Mouse (Mus musculus) intestine, embryonic 14.5 days (tissue): ENCODE data around the gene Washc2. TPM values are rescaled to one million over a fixed set of nuclear protein-coding genes. Genes with fewer than 3 reads are reported as not detected.

Source experiments
- ATAC-seq: fragments of 200-750 bp; cut with Nextera tagmentation; replicated peaks from 2 replicates; pipeline ENCODE4 v1.8.0; 2017; ENCODE audit warnings: low read depth, moderate number of reproducible peaks, moderate TSS enrichment, moderate library complexity; ENCODE audit not compliant: low FRiP score, low TSS enrichment
- DNase-seq: peaks from one replicate; pipeline ENCODE4 v3.0.0-alpha.2; 2018; ENCODE audit warnings: low spot score
- H3K27ac ChIP-seq: fragments of 300-500 bp; sonication (generic); 2 replicates; pipeline ENCODE4 v1.5.1; 2014; ENCODE audit warnings: low read depth, mild to moderate bottlenecking, control low read depth
- H3K27me3 ChIP-seq: fragments of 300-500 bp; sonication (generic); replicated peaks from 2 replicates; pipeline ENCODE4 v1.6.1; 2014; ENCODE audit warnings: low read length, control low read depth; ENCODE audit not compliant: control insufficient read depth, insufficient read depth
- H3K36me3 ChIP-seq: fragments of 300-500 bp; sonication (generic); 2 replicates; pipeline ENCODE4 v1.6.1; 2014; ENCODE audit warnings: low read length, control low read depth; ENCODE audit not compliant: control insufficient read depth, insufficient read depth
- H3K4me1 ChIP-seq: fragments of 300-500 bp; sonication (generic); replicated peaks from 2 replicates; pipeline ENCODE4 v1.6.1; 2014; ENCODE audit warnings: low read length, control low read depth, mixed read lengths; ENCODE audit not compliant: control insufficient read depth, insufficient read depth
- H3K4me2 ChIP-seq: fragments of 300-500 bp; sonication (generic); 2 replicates; pipeline ENCODE4 v1.6.1; 2014; ENCODE audit warnings: low read length
- H3K4me3 ChIP-seq: fragments of 300-500 bp; sonication (generic); 2 replicates; pipeline ENCODE4 v1.5.1; 2014; ENCODE audit warnings: low read depth, low read length, control low read depth, mixed read lengths
- H3K9ac ChIP-seq: fragments of 300-500 bp; sonication (generic); 2 replicates; pipeline ENCODE4 v1.6.1; 2014; ENCODE audit warnings: mild to moderate bottlenecking, low read length
- H3K9me3 ChIP-seq: fragments of 300-500 bp; sonication (generic); 2 replicates; pipeline ENCODE4 v1.6.1; 2016; ENCODE audit warnings: low read length, control low read depth; ENCODE audit not compliant: control insufficient read depth
- WGBS: fragments of 180-500 bp; shearing (Covaris S2); extraction: QIAGEN DNeasy Blood & Tissue Kit; methylation state at CpG from one replicate; pipeline ENCODE4 v1.1.7; 2014; 5-methylcytosine and 5-hydroxymethylcytosine counted together
- polyA plus RNA-seq: library from polyadenylated mRNA; unstranded; fragments of >200 nt; fragmentation: Nextera tagmentation; extraction: Ambion mirVana; gene quantifications from 2 replicates; pipeline ENCODE4 v1.2.1, GENCODE M21; 2014

Washc2 gene
- polyA plus RNA-seq, 1 experiment from 2014 or later = 44.1 TPM

- no peak overlapping the region for H3K4me2 ChIP-seq
- H3K9me3 ChIP-seq = no peaks in the 10 kb centered on the region
- H3K4me1 ChIP-seq = no peaks in the 10 kb centered on the region
- H3K27ac ChIP-seq = no peak overlapping the region
- DNase-seq (no peak), ATAC-seq (no peak)
- H3K9ac ChIP-seq = no peak overlapping the region
- no peak overlapping the region for H3K4me3 ChIP-seq
- WGBS = 89% methylated on average over 5 of the region's 5 CpGs
- no peaks in the 10 kb centered on the region for H3K27me3 ChIP-seq
- H3K36me3 ChIP-seq = peaks cover 71% of the 10 kb centered on the region
Observed at GRCm38 (mm10) chr6:116235336-116235735, 27.5 kb downstream of the Washc2 start.

GRCm38 (mm10) chr6:116238083-116238482 lies 30.2 kb downstream of the Washc2 start:
- DNase-seq (no peak), ATAC-seq (no peak)
- Histone ChIP-seq H3K27me3 (no peaks in the 10 kb centered on the region), H3K9ac (no peak overlapping the region), H3K4me1 (no peaks in the 10 kb centered on the region), H3K9me3 (no peaks in the 10 kb centered on the region), H3K36me3 (peaks cover 66% of the 10 kb centered on the region), H3K27ac (no peak overlapping the region), H3K4me3 (no peak overlapping the region), H3K4me2 (no peak overlapping the region)
- 93% methylated on average over 5 of the region's 5 CpGs for WGBS

- H3K4me3 ChIP-seq = no peak overlapping the region
- no peak overlapping the region for H3K4me2 ChIP-seq
- WGBS = 78% methylated on average over 2 of the region's 2 CpGs
- H3K9me3 ChIP-seq = no peaks in the 10 kb centered on the region
- no peaks in the 10 kb centered on the region for H3K4me1 ChIP-seq
- no peaks in the 10 kb centered on the region for H3K27me3 ChIP-seq
- DNase-seq (no peak), ATAC-seq (no peak)
- no peak overlapping the region for H3K9ac ChIP-seq
- peaks cover 70% of the 10 kb centered on the region for H3K36me3 ChIP-seq
- no peak overlapping the region for H3K27ac ChIP-seq
Observed at GRCm38 (mm10) chr6:116240371-116240770, 32.5 kb downstream of the Washc2 start.

- no peak overlapping the region for H3K4me3 ChIP-seq
- H3K4me2 ChIP-seq = no peak overlapping the region
- H3K36me3 ChIP-seq = peaks cover 72% of the 10 kb centered on the region
- no peaks in the 10 kb centered on the region for H3K27me3 ChIP-seq
- no peak for DNase-seq
- no peaks in the 10 kb centered on the region for H3K4me1 ChIP-seq
- H3K9me3 ChIP-seq = no peaks in the 10 kb centered on the region
- 94% methylated on average over 4 of the region's 4 CpGs for WGBS
- ATAC-seq = no peak
- H3K9ac ChIP-seq = no peak overlapping the region
- no peak overlapping the region for H3K27ac ChIP-seq
Observed at GRCm38 (mm10) chr6:116259649-116260048, 51.8 kb downstream of the Washc2 start.

GRCm38 (mm10) chr6:116260481-116260880 lies 52.6 kb downstream of the Washc2 start:
- Histone ChIP-seq H3K4me3 (no peak overlapping the region), H3K36me3 (peaks cover 63% of the 10 kb centered on the region; the same call in 1 of the 2 replicates), H3K27me3 (no peaks in the 10 kb centered on the region), H3K4me2 (no peak overlapping the region), H3K9ac (no peak overlapping the region), H3K9me3 (no peaks in the 10 kb centered on the region), H3K4me1 (no peaks in the 10 kb centered on the region), H3K27ac (no peak overlapping the region)
- ATAC-seq (no peak), DNase-seq (no peak)
- 95% methylated on average over 5 of the region's 5 CpGs for WGBS

- 91% methylated on average over 1 of the region's 1 CpGs for WGBS
- Histone ChIP-seq H3K9ac (no peak overlapping the region), H3K36me3 (peaks cover 45% of the 10 kb centered on the region; the same call in 1 of the 2 replicates), H3K27me3 (no peaks in the 10 kb centered on the region), H3K9me3 (no peaks in the 10 kb centered on the region), H3K4me2 (no peak overlapping the region), H3K27ac (no peak overlapping the region), H3K4me3 (no peak overlapping the region), H3K4me1 (no peaks in the 10 kb centered on the region; the same call in 1 of the 2 replicates)
- ATAC-seq (no peak), DNase-seq (no peak)
Observed at GRCm38 (mm10) chr6:116262824-116263223, 55.0 kb downstream of the Washc2 start.

- peak within 1 kb of the TSS; percentile 50 for H3K4me3 ChIP-seq
- WGBS = under 1% methylated on average over 50 of the region's 67 CpGs
- peaks cover 34% of the 10 kb centered on the region; the same call in 1 of the 2 replicates for H3K36me3 ChIP-seq
- H3K27ac ChIP-seq = peak within 1 kb of the TSS; percentile 51
- peak; percentile 97 for ATAC-seq
- H3K27me3 ChIP-seq = no peaks in the 10 kb centered on the region
- H3K4me2 ChIP-seq = peak within 1 kb of the TSS; percentile 70
- peak within 1 kb of the TSS; percentile 65 for H3K9ac ChIP-seq
- no peaks in the 10 kb centered on the region; the same call in 1 of the 2 replicates for H3K4me1 ChIP-seq
- DNase-seq = peak; percentile 97
- H3K9me3 ChIP-seq = no peaks in the 10 kb centered on the region
Observed at GRCm38 (mm10) chr6:116264018-116264651, 56.3 kb downstream of the Washc2 start, which contains the start of gene Zfand4. Gene Zfand4 (plus strand): TSS chr6:116264222.

- Histone ChIP-seq H3K4me2 (peak overlapping the region; percentile 70), H3K27ac (no peak overlapping the region), H3K27me3 (no peaks in the 10 kb centered on the region), H3K4me1 (no peaks in the 10 kb centered on the region; the same call in 1 of the 2 replicates), H3K36me3 (peaks cover 28% of the 10 kb centered on the region; the same call in 1 of the 2 replicates), H3K9me3 (no peaks in the 10 kb centered on the region), H3K4me3 (peak overlapping the region; percentile 50), H3K9ac (peak overlapping the region; percentile 65; the same call in 1 of the 2 replicates)
- DNase-seq = no peak
- no peak for ATAC-seq
- 86% methylated on average over 11 of the region's 11 CpGs for WGBS
Observed at GRCm38 (mm10) chr6:116264836-116265235, 57.0 kb downstream of the Washc2 start.

GRCm38 (mm10) chr6:116265603-116266002 lies 57.8 kb downstream of the Washc2 start:
- Histone ChIP-seq H3K27ac (no peak overlapping the region), H3K4me3 (no peak overlapping the region), H3K9me3 (no peaks in the 10 kb centered on the region), H3K27me3 (no peaks in the 10 kb centered on the region), H3K36me3 (peaks cover 20% of the 10 kb centered on the region; the same call in 1 of the 2 replicates), H3K4me2 (no peak overlapping the region), H3K4me1 (no peaks in the 10 kb centered on the region; the same call in 1 of the 2 replicates), H3K9ac (no peak overlapping the region)
- DNase-seq (no peak), ATAC-seq (no peak)
- WGBS = 64% methylated on average over 4 of the region's 4 CpGs
